Mouse (Mus musculus): ENCODE results near the gene Rnaseh2b. TPM values are rescaled to one million over a fixed set of nuclear protein-coding genes. Genes with fewer than 3 reads are reported as not detected.

Rnaseh2b gene
- polyA plus RNA-seq, 1 experiment from 2014 or later: 61.0 TPM

GRCm38 (mm10) chr14:62270698-62271396 lies 21.5 kb upstream of the Rnaseh2b start:
- DNase-seq (ENCODE audit: low spot score) (no peak), ATAC-seq (replicated peaks; ENCODE audit: low FRiP score, low read depth) (no peak)
- H3K9me3 ChIP-seq (replicated peaks; ENCODE audit: low read length): no peaks in the 10 kb centered on the region
- 80% methylated on average over 12 of the region's 12 CpGs for WGBS
- H3K4me2 ChIP-seq (ENCODE audit: low read length): no peak overlapping the region
- no peak overlapping the region for H3K9ac ChIP-seq (ENCODE audit: low read depth, low read length)
- H3K4me3 ChIP-seq (replicated peaks; ENCODE audit: low read depth, low read length): no peak overlapping the region
- TF ChIP-seq CTCF (IDR thresholded peaks at IDR 0.05; ENCODE audit: low read depth): no peak
- no peak overlapping the region for H3K27ac ChIP-seq
- H3K36me3 ChIP-seq (ENCODE audit: insufficient read depth, low read length): no peaks in the 10 kb centered on the region
- H3K27me3 ChIP-seq (ENCODE audit: insufficient read depth, low read length): no peaks in the 10 kb centered on the region
- H3K4me1 ChIP-seq (replicated peaks; ENCODE audit: insufficient read depth, low read length): no peaks in the 10 kb centered on the region

GRCm38 (mm10) chr14:62273604-62274003 lies 18.8 kb upstream of the Rnaseh2b start:
- WGBS: 96% methylated on average over 3 of the region's 3 CpGs
- ATAC-seq (replicated peaks; ENCODE audit: low FRiP score, low read depth) (no peak), DNase-seq (ENCODE audit: low spot score) (no peak)
- no peak overlapping the region for H3K4me2 ChIP-seq (ENCODE audit: low read length)
- no peaks in the 10 kb centered on the region for H3K9me3 ChIP-seq (replicated peaks; ENCODE audit: low read length)
- TF ChIP-seq CTCF (IDR thresholded peaks at IDR 0.05; ENCODE audit: low read depth): no peak
- H3K9ac ChIP-seq (ENCODE audit: low read depth, low read length): no peak overlapping the region
- H3K27ac ChIP-seq: no peak overlapping the region
- no peaks in the 10 kb centered on the region for H3K36me3 ChIP-seq (ENCODE audit: insufficient read depth, low read length)
- no peaks in the 10 kb centered on the region for H3K4me1 ChIP-seq (replicated peaks; ENCODE audit: insufficient read depth, low read length)
- no peaks in the 10 kb centered on the region for H3K27me3 ChIP-seq (ENCODE audit: insufficient read depth, low read length)
- no peak overlapping the region for H3K4me3 ChIP-seq (replicated peaks; ENCODE audit: low read depth, low read length)

GRCm38 (mm10) chr14:62282974-62283373 lies 9.4 kb upstream of the Rnaseh2b start:
- no peak overlapping the region for H3K27ac ChIP-seq

GRCm38 (mm10) chr14:62288731-62289130 lies 3.7 kb upstream of the Rnaseh2b start:
- 76% methylated on average over 3 of the region's 3 CpGs for WGBS

More at GRCm38 (mm10) chr14:62282974-62283373, 9.4 kb upstream of the Rnaseh2b start:
- WGBS: 68% methylated on average over 2 of the region's 2 CpGs
- no peaks in the 10 kb centered on the region for H3K27me3 ChIP-seq (ENCODE audit: insufficient read depth, low read length)
- DNase-seq (ENCODE audit: low spot score): no peak
- no peak for ATAC-seq (replicated peaks; ENCODE audit: low FRiP score, low read depth)
- no peaks in the 10 kb centered on the region for H3K36me3 ChIP-seq (ENCODE audit: insufficient read depth, low read length)
- no peak overlapping the region for H3K9ac ChIP-seq (ENCODE audit: low read depth, low read length)
- H3K4me3 ChIP-seq (replicated peaks; ENCODE audit: low read depth, low read length): no peak overlapping the region
- no peaks in the 10 kb centered on the region for H3K9me3 ChIP-seq (replicated peaks; ENCODE audit: low read length)
- TF ChIP-seq CTCF (IDR thresholded peaks at IDR 0.05; ENCODE audit: low read depth): no peak
- no peak overlapping the region for H3K4me2 ChIP-seq (ENCODE audit: low read length)
- no peaks in the 10 kb centered on the region for H3K4me1 ChIP-seq (replicated peaks; ENCODE audit: insufficient read depth, low read length)

GRCm38 (mm10) chr14:62291406-62291987 lies 892 bp upstream of the Rnaseh2b start:
- no peak for DNase-seq (ENCODE audit: low spot score)
- Histone ChIP-seq H3K27me3 (ENCODE audit: insufficient read depth, low read length) (no peaks in the 10 kb centered on the region), H3K9ac (ENCODE audit: low read depth, low read length) (no peak overlapping the region), H3K27ac (no peak overlapping the region), H3K4me2 (ENCODE audit: low read length) (peak overlapping the region; percentile 91; the same call in 1 of the 2 replicates), H3K9me3 (replicated peaks; ENCODE audit: low read length) (no peaks in the 10 kb centered on the region), H3K36me3 (ENCODE audit: insufficient read depth, low read length) (no peaks in the 10 kb centered on the region), H3K4me1 (replicated peaks; ENCODE audit: insufficient read depth, low read length) (peaks cover 6% of the 10 kb centered on the region; the same call in 1 of the 2 replicates), H3K4me3 (replicated peaks; ENCODE audit: low read depth, low read length) (no peak overlapping the region)
- no peak for ATAC-seq (replicated peaks; ENCODE audit: low FRiP score, low read depth)
- TF ChIP-seq CTCF (IDR thresholded peaks at IDR 0.05; ENCODE audit: low read depth): no peak
- WGBS: 89% methylated on average over 1 of the region's 1 CpGs

More at GRCm38 (mm10) chr14:62288731-62289130, 3.7 kb upstream of the Rnaseh2b start:
- DNase-seq (ENCODE audit: low spot score) (no peak), ATAC-seq (replicated peaks; ENCODE audit: low FRiP score, low read depth) (no peak)
- Histone ChIP-seq H3K4me1 (replicated peaks; ENCODE audit: insufficient read depth, low read length) (peaks cover 6% of the 10 kb centered on the region; the same call in 1 of the 2 replicates), H3K27me3 (ENCODE audit: insufficient read depth, low read length) (no peaks in the 10 kb centered on the region), H3K4me3 (replicated peaks; ENCODE audit: low read depth, low read length) (no peak overlapping the region), H3K4me2 (ENCODE audit: low read length) (no peak overlapping the region), H3K9me3 (replicated peaks; ENCODE audit: low read length) (no peaks in the 10 kb centered on the region), H3K9ac (ENCODE audit: low read depth, low read length) (no peak overlapping the region), H3K27ac (no peak overlapping the region), H3K36me3 (ENCODE audit: insufficient read depth, low read length) (no peaks in the 10 kb centered on the region)
- TF ChIP-seq CTCF (IDR thresholded peaks at IDR 0.05; ENCODE audit: low read depth): no peak

DNA sequence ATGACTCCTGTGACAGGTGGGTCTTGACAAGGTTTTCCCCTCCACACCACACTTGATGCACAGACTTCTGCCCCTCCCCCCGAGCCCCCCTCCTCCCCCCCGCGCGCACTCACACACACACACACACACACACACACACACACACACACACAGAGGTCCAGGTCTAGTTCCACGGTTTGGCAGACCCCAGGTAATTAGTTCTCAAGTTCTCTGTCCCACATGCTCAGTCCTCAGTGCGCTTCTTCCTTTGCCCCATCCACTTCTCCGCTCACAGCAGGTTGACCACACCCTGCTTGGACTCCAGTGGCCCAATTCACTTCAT lies 262 bp upstream of the Rnaseh2b start:
- 56% methylated on average over 6 of the region's 7 CpGs for WGBS
- H3K27me3 ChIP-seq (ENCODE audit: insufficient read depth, low read length): no peaks in the 10 kb centered on the region
- ATAC-seq (replicated peaks; ENCODE audit: low FRiP score, low read depth) (no peak), DNase-seq (ENCODE audit: low spot score) (no peak)
- peaks cover 6% of the 10 kb centered on the region; the same call in 1 of the 2 replicates for H3K4me1 ChIP-seq (replicated peaks; ENCODE audit: insufficient read depth, low read length)
- H3K27ac ChIP-seq: peak overlapping the region; percentile 15; the same call in 1 of the 2 replicates
- H3K36me3 ChIP-seq (ENCODE audit: insufficient read depth, low read length): no peaks in the 10 kb centered on the region
- TF ChIP-seq CTCF (IDR thresholded peaks at IDR 0.05; ENCODE audit: low read depth): no peak
- no peaks in the 10 kb centered on the region for H3K9me3 ChIP-seq (replicated peaks; ENCODE audit: low read length)
- H3K4me3 ChIP-seq (replicated peaks; ENCODE audit: low read depth, low read length): peak overlapping the region; percentile 35
- peak overlapping the region; percentile 91 for H3K4me2 ChIP-seq (ENCODE audit: low read length)
- no peak overlapping the region for H3K9ac ChIP-seq (ENCODE audit: low read depth, low read length)

Measured in kidney, postnatal 0 days (tissue).